Mouse (Mus musculus): ENCODE results near the gene Slc48a1. TPM values are rescaled to one million over a fixed set of nuclear protein-coding genes. Genes with fewer than 3 reads are reported as not detected.
A peak's percentile ranks its signal among the peaks of the same experiment; 100 is the strongest.

The Slc48a1 gene
- total RNA-seq, 2 experiments from 2014 or later = 133 to 135 TPM

GRCm38 (mm10) chr15:97787799-97788667 lies 9.7 kb downstream of the Slc48a1 start:
- H3K27ac ChIP-seq = peak overlapping the region; percentile 99
- peak overlapping the region; percentile 4; the same call in 1 of the 2 replicates for H3K4me3 ChIP-seq
- DNase-seq (ENCODE audit: low spot score in 2 of 2) = peak; percentile 52 to 57
- no peak for TF ChIP-seq CTCF (conservative IDR thresholded peaks at IDR 0.05)

GRCm38 (mm10) chr15:97788821-97789220 lies 10.5 kb downstream of the Slc48a1 start:
- Histone ChIP-seq H3K4me3 (no peak overlapping the region), H3K27ac (peak overlapping the region; percentile 99)
- peak; percentile 65 to 80 for DNase-seq (ENCODE audit: low spot score in 2 of 2)
- TF ChIP-seq CTCF (conservative IDR thresholded peaks at IDR 0.05) = no peak; the same call in 1 of the 2 replicates

- no peak overlapping the region for H3K4me3 ChIP-seq
- H3K27ac ChIP-seq = peak overlapping the region; percentile 99
- DNase-seq (ENCODE audit: low spot score in 2 of 2) = peak; percentile 49 to 68
- TF ChIP-seq CTCF (conservative IDR thresholded peaks at IDR 0.05) = peak; percentile 94
Measured at GRCm38 (mm10) chr15:97789761-97790505, 11.6 kb downstream of the Slc48a1 start.

GRCm38 (mm10) chr15:97791126-97791700 lies 12.9 kb downstream of the Slc48a1 start:
- DNase-seq (ENCODE audit: low spot score in 2 of 2) = no peak
- TF ChIP-seq CTCF (conservative IDR thresholded peaks at IDR 0.05) = no peak
- no peak overlapping the region for H3K4me3 ChIP-seq
- peak overlapping the region; percentile 99; the same call in 1 of the 2 replicates for H3K27ac ChIP-seq

- Histone ChIP-seq H3K4me3 (no peak overlapping the region), H3K27ac (peak overlapping the region; percentile 43)
- DNase-seq (ENCODE audit: low spot score in 2 of 2) = no peak
- TF ChIP-seq CTCF (conservative IDR thresholded peaks at IDR 0.05) = no peak
Measured at GRCm38 (mm10) chr15:97793386-97794153, 15.2 kb downstream of the Slc48a1 start.

GRCm38 (mm10) chr15:97794268-97794667 lies 15.9 kb downstream of the Slc48a1 start:
- Histone ChIP-seq H3K4me3 (no peak overlapping the region), H3K27ac (no peak overlapping the region)
- TF ChIP-seq CTCF (conservative IDR thresholded peaks at IDR 0.05) = peak; percentile 75
- DNase-seq (ENCODE audit: low spot score in 2 of 2) = no peak

GRCm38 (mm10) chr15:97795559-97796235 lies 17.4 kb downstream of the Slc48a1 start:
- no peak for TF ChIP-seq CTCF (conservative IDR thresholded peaks at IDR 0.05)
- Histone ChIP-seq H3K27ac (no peak overlapping the region), H3K4me3 (no peak overlapping the region)
- no peak for DNase-seq (ENCODE audit: low spot score in 2 of 2)

GRCm38 (mm10) chr15:97796674-97797310 lies 18.5 kb downstream of the Slc48a1 start:
- Histone ChIP-seq H3K4me3 (no peak overlapping the region), H3K27ac (no peak overlapping the region)
- DNase-seq (ENCODE audit: low spot score in 2 of 2) = no peak
- no peak for TF ChIP-seq CTCF (conservative IDR thresholded peaks at IDR 0.05)

- DNase-seq (ENCODE audit: low spot score in 2 of 2) = no peak
- no peak overlapping the region for H3K4me3 ChIP-seq
- no peak overlapping the region for H3K27ac ChIP-seq
- no peak for TF ChIP-seq CTCF (conservative IDR thresholded peaks at IDR 0.05)
Measured at GRCm38 (mm10) chr15:97798134-97798533, 19.8 kb downstream of the Slc48a1 start.

- DNase-seq (ENCODE audit: low spot score in 2 of 2) = no peak
- H3K27ac ChIP-seq = no peak overlapping the region
- H3K4me3 ChIP-seq = no peak overlapping the region
- TF ChIP-seq CTCF (conservative IDR thresholded peaks at IDR 0.05) = no peak
Measured at GRCm38 (mm10) chr15:97799446-97799845, 21.1 kb downstream of the Slc48a1 start.

GRCm38 (mm10) chr15:97800853-97801252 lies 22.5 kb downstream of the Slc48a1 start:
- DNase-seq (ENCODE audit: low spot score in 2 of 2) = no peak
- TF ChIP-seq CTCF (conservative IDR thresholded peaks at IDR 0.05) = no peak

More at GRCm38 (mm10) chr15:97800853-97801252, 22.5 kb downstream of the Slc48a1 start:
- Histone ChIP-seq H3K27ac (no peak overlapping the region), H3K4me3 (no peak overlapping the region)
